Mouse (Mus musculus): ENCODE measurements around the gene Gm8879.
"Not testable (repeated sequence)": the region's sequence is repeated elsewhere in the genome, so short reads cannot be mapped to it uniquely, and the experiment has no call there.

Gene Gm8879

GRCm38 (mm10) chr5:11127334-11127733 is at the start of gene Gm8879:
Gm8879 (plus strand) TSS chr5:11127634.
- not testable (repeated sequence) for DNase-seq (ENCODE audit: low read depth, low spot score)

GRCm38 (mm10) chr5:11138031-11138430 is 10.6 kb downstream of the Gm8879 start:
- DNase-seq (ENCODE audit: low read depth, low spot score), result not testable (repeated sequence)
